Mouse (Mus musculus): ENCODE measurements around the gene Lmx1a. TPM values are rescaled to one million over a fixed set of nuclear protein-coding genes. Genes with fewer than 3 reads are reported as not detected.

Gene Lmx1a
- polyA plus RNA-seq, 1 experiment, result not detected

GRCm38 (mm10) chr1:167781787-167782484 is 92.9 kb downstream of the Lmx1a start:
- WGBS, result 48% methylated on average over 10 of the region's 10 CpGs
- no peaks in the 10 kb centered on the region for H3K4me1 ChIP-seq (ENCODE audit: control insufficient read depth, insufficient read depth, low read length)
- no peak overlapping the region for H3K27ac ChIP-seq (ENCODE audit: control insufficient read depth, insufficient read depth, low read depth, low read length, poor library complexity)
- peak; percentile 48 for TF ChIP-seq CTCF (IDR thresholded peaks at IDR 0.05; ENCODE audit: control insufficient read depth, insufficient read depth, low read length)
- TF ChIP-seq POLR2A (IDR thresholded peaks at IDR 0.05; ENCODE audit: borderline replicate concordance, control insufficient read depth, low read depth, low read length), result no peak
- no peak overlapping the region for H3K4me3 ChIP-seq (replicated peaks; ENCODE audit: control insufficient read depth, low read depth, low read length)

GRCm38 (mm10) chr1:167784067-167784466 is 95.0 kb downstream of the Lmx1a start:
- Histone ChIP-seq H3K27ac (ENCODE audit: control insufficient read depth, insufficient read depth, low read depth, low read length, poor library complexity) (no peak overlapping the region), H3K4me3 (replicated peaks; ENCODE audit: control insufficient read depth, low read depth, low read length) (no peak overlapping the region), H3K4me1 (ENCODE audit: control insufficient read depth, insufficient read depth, low read length) (no peaks in the 10 kb centered on the region)
- WGBS, result 76% methylated on average over 2 of the region's 2 CpGs
- TF ChIP-seq POLR2A (IDR thresholded peaks at IDR 0.05; ENCODE audit: borderline replicate concordance, control insufficient read depth, low read depth, low read length), result no peak
- no peak for TF ChIP-seq CTCF (IDR thresholded peaks at IDR 0.05; ENCODE audit: control insufficient read depth, insufficient read depth, low read length)

GRCm38 (mm10) chr1:167788684-167789413 is 99.8 kb downstream of the Lmx1a start:
- TF ChIP-seq CTCF (IDR thresholded peaks at IDR 0.05; ENCODE audit: control insufficient read depth, insufficient read depth, low read length) (no peak), POLR2A (IDR thresholded peaks at IDR 0.05; ENCODE audit: borderline replicate concordance, control insufficient read depth, low read depth, low read length) (no peak)
- WGBS, result 66% methylated on average over 12 of the region's 12 CpGs
- no peak overlapping the region for H3K4me3 ChIP-seq (replicated peaks; ENCODE audit: control insufficient read depth, low read depth, low read length)
- no peak overlapping the region for H3K27ac ChIP-seq (ENCODE audit: control insufficient read depth, insufficient read depth, low read depth, low read length, poor library complexity)
- no peaks in the 10 kb centered on the region for H3K4me1 ChIP-seq (ENCODE audit: control insufficient read depth, insufficient read depth, low read length)

- TF ChIP-seq CTCF (IDR thresholded peaks at IDR 0.05; ENCODE audit: control insufficient read depth, insufficient read depth, low read length), result no peak
- no peak for TF ChIP-seq POLR2A (IDR thresholded peaks at IDR 0.05; ENCODE audit: borderline replicate concordance, control insufficient read depth, low read depth, low read length)
- 73% methylated on average over 8 of the region's 8 CpGs for WGBS
These were observed 100.4 kb downstream of the Lmx1a start for GRCm38 (mm10) chr1:167789448-167789847.

GRCm38 (mm10) chr1:167790688-167791087 is 101.7 kb downstream of the Lmx1a start:
- TF ChIP-seq CTCF (IDR thresholded peaks at IDR 0.05; ENCODE audit: control insufficient read depth, insufficient read depth, low read length) (no peak), POLR2A (IDR thresholded peaks at IDR 0.05; ENCODE audit: borderline replicate concordance, control insufficient read depth, low read depth, low read length) (no peak)
- Histone ChIP-seq H3K4me1 (ENCODE audit: control insufficient read depth, insufficient read depth, low read length) (no peaks in the 10 kb centered on the region), H3K27ac (ENCODE audit: control insufficient read depth, insufficient read depth, low read depth, low read length, poor library complexity) (no peak overlapping the region), H3K4me3 (replicated peaks; ENCODE audit: control insufficient read depth, low read depth, low read length) (no peak overlapping the region)
- WGBS, result 71% methylated on average over 3 of the region's 3 CpGs

More at GRCm38 (mm10) chr1:167789448-167789847, 100.4 kb downstream of the Lmx1a start:
- no peak overlapping the region for H3K27ac ChIP-seq (ENCODE audit: control insufficient read depth, insufficient read depth, low read depth, low read length, poor library complexity)
- H3K4me3 ChIP-seq (replicated peaks; ENCODE audit: control insufficient read depth, low read depth, low read length), result no peak overlapping the region
- H3K4me1 ChIP-seq (ENCODE audit: control insufficient read depth, insufficient read depth, low read length), result no peaks in the 10 kb centered on the region

GRCm38 (mm10) chr1:167791221-167791620 is 102.2 kb downstream of the Lmx1a start:
- TF ChIP-seq POLR2A (IDR thresholded peaks at IDR 0.05; ENCODE audit: borderline replicate concordance, control insufficient read depth, low read depth, low read length) (no peak), CTCF (IDR thresholded peaks at IDR 0.05; ENCODE audit: control insufficient read depth, insufficient read depth, low read length) (no peak)
- Histone ChIP-seq H3K27ac (ENCODE audit: control insufficient read depth, insufficient read depth, low read depth, low read length, poor library complexity) (no peak overlapping the region), H3K4me1 (ENCODE audit: control insufficient read depth, insufficient read depth, low read length) (no peaks in the 10 kb centered on the region), H3K4me3 (replicated peaks; ENCODE audit: control insufficient read depth, low read depth, low read length) (no peak overlapping the region)
- 75% methylated on average over 11 of the region's 11 CpGs for WGBS

- no peak overlapping the region for H3K27ac ChIP-seq (ENCODE audit: control insufficient read depth, insufficient read depth, low read depth, low read length, poor library complexity)
- H3K4me1 ChIP-seq (ENCODE audit: control insufficient read depth, insufficient read depth, low read length), result no peaks in the 10 kb centered on the region
- 37% methylated on average over 4 of the region's 4 CpGs for WGBS
- no peak for TF ChIP-seq POLR2A (IDR thresholded peaks at IDR 0.05; ENCODE audit: borderline replicate concordance, control insufficient read depth, low read depth, low read length)
- TF ChIP-seq CTCF (IDR thresholded peaks at IDR 0.05; ENCODE audit: control insufficient read depth, insufficient read depth, low read length), result no peak
- no peak overlapping the region for H3K4me3 ChIP-seq (replicated peaks; ENCODE audit: control insufficient read depth, low read depth, low read length)
These were observed 112.9 kb downstream of the Lmx1a start for GRCm38 (mm10) chr1:167801923-167802322.

GRCm38 (mm10) chr1:167802510-167803271 is 113.7 kb downstream of the Lmx1a start:
- WGBS, result 4% methylated on average over 59 of the region's 59 CpGs
- TF ChIP-seq CTCF (IDR thresholded peaks at IDR 0.05; ENCODE audit: control insufficient read depth, insufficient read depth, low read length) (no peak), POLR2A (IDR thresholded peaks at IDR 0.05; ENCODE audit: borderline replicate concordance, control insufficient read depth, low read depth, low read length) (no peak)
- no peak overlapping the region for H3K4me3 ChIP-seq (replicated peaks; ENCODE audit: control insufficient read depth, low read depth, low read length)

More at GRCm38 (mm10) chr1:167802510-167803271, 113.7 kb downstream of the Lmx1a start:
- Histone ChIP-seq H3K4me1 (ENCODE audit: control insufficient read depth, insufficient read depth, low read length) (no peaks in the 10 kb centered on the region), H3K27ac (ENCODE audit: control insufficient read depth, insufficient read depth, low read depth, low read length, poor library complexity) (no peak overlapping the region)
